Mouse (Mus musculus) G1E (cell line): Measurements from ENCODE around the gene Unc50.

Source experiments
- CTCF ChIP-seq: IDR thresholded peaks from 2 replicates; pipeline ENCODE4 v1.5.1; 2012; ENCODE audit warnings: low read depth, low read length, inconsistent platforms, mixed read lengths
- GATA1 ChIP-seq: IDR thresholded peaks from 2 replicates; pipeline ENCODE4 v1.6.1; 2012; ENCODE audit warnings: borderline replicate concordance, low read length, inconsistent platforms, mixed read lengths
- GATA2 ChIP-seq: IDR thresholded peaks from 2 replicates; pipeline ENCODE4 v1.6.1; 2012; ENCODE audit warnings: low read depth, low read length, inconsistent platforms, borderline replicate concordance
- POLR2AphosphoS5 ChIP-seq: IDR thresholded peaks from 2 replicates; pipeline ENCODE4 v1.6.1; 2012; ENCODE audit warnings: low read depth, low read length, inconsistent platforms; ENCODE audit not compliant: insufficient replicate concordance
- TAL1 ChIP-seq: conservative IDR thresholded peaks from 2 replicates; pipeline ENCODE4 v1.6.1; 2012; ENCODE audit warnings: low read depth, low read length, inconsistent platforms, mixed read lengths

GRCm38 (mm10) chr1:37474634-37475190 lies 44.8 kb downstream of the Unc50 start:
- TF ChIP-seq CTCF (no peak), GATA1 (no peak), TAL1 (no peak), POLR2AphosphoS5 (no peak), GATA2 (no peak)
